Mouse (Mus musculus) heart, postnatal 14 days (tissue): ENCODE data around the gene Trmt1l. TPM values are rescaled to one million over a fixed set of nuclear protein-coding genes. Genes with fewer than 3 reads are reported as not detected.
"Not testable (repeated sequence)": the region's sequence is repeated elsewhere in the genome, so short reads cannot be mapped to it uniquely, and the experiment has no call there.

Source experiments
- DNase-seq, 2 experiments: peaks; one replicate each; pipeline ENCODE4 v3.0.0; 2021 to 2022
- intact Hi-C: fragments of 180-260 bp; cut with DNase I; formaldehyde crosslinking; loops from one replicate; pipeline ENCODE4 v1.15.1; 2025
- long read RNA-seq, 2 experiments: library from polyadenylated mRNA; stranded (forward); transcript quantifications; one replicate each; pipeline ENCODE4 v2.0.0; 2021
- total RNA-seq, 2 experiments: library from RNA; stranded (reverse); gene quantifications; 2 replicates each; pipeline ENCODE4 v1.2.3; 2021

The Trmt1l gene
- 10 to 100 TPM; 19.5 to 22.7 TPM for total RNA-seq
- long read RNA-seq, experiment 1, transcript Trmt1l-201 (15 exons, 2,749 nt), result major isoform, 25 of 32 reads
- long read RNA-seq, experiment 1, partial matches to known transcripts, result 1 of 32 reads
- long read RNA-seq, experiment 1, other reads (novel, unspliced or antisense), result 4 of 32 reads
- long read RNA-seq, experiment 2, transcript Trmt1l-201 (15 exons, 2,749 nt), result major isoform, 32 of 36 reads
- long read RNA-seq, experiment 2, partial matches to known transcripts, result 0 of 36 reads
- long read RNA-seq, experiment 2, other reads (novel, unspliced or antisense), result 3 of 36 reads

DNA sequence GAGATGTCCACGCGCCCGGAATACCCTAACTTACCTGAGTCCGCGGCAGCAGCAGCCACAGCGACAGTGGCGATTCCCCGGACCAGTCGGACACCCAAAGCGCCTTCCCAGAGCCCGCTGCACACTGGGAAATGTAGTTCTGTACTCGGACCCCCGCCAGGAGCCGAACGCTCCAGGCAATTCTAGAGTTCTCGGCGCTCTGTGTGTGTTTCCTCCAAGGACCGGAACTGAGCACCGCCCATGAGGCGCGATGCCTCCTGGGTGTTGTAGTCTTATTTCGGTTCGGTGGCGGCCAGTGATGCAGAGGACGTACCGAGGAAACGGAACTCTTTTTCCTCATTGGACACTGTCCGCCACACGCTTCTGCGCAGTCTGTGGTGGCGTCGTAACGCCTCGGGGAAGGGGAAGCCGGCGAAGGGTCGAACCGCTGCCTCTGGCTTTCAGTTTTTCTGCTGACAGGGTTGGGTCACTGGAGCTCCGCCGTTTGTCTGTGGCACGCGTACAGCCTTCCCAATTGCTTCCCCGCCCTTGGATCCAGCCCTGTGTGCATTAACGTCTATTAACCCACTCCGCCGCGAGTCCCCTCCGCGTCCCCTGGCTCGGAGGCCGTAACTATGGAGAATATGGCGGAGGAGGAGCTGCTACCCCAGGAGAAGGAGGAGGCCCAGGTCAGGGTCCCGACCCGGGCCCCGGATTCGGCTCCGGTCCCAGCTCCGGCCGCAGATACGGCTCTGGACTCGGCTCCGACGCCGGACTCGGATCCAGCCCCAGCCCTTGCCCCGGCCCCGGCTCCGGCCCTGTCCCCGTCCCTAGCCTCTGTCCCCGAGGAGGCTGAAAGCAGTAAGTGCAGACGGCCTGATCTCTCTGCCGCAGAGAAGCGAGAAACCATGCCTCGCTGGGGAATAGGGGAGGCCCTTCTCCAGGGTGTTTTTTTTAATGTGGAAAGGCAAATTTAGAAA, at the start of gene Trmt1l, which contains the start of gene Swt1:
TSS of gene Trmt1l (plus strand) at position 280 of the 959 bp plus-strand sequence.
TSS of gene Swt1 (minus strand) at position 193 of the 959 bp plus-strand sequence.
- peak; percentile 97 to 98 for DNase-seq
- intact Hi-C loops, result no loop called here

DNA sequence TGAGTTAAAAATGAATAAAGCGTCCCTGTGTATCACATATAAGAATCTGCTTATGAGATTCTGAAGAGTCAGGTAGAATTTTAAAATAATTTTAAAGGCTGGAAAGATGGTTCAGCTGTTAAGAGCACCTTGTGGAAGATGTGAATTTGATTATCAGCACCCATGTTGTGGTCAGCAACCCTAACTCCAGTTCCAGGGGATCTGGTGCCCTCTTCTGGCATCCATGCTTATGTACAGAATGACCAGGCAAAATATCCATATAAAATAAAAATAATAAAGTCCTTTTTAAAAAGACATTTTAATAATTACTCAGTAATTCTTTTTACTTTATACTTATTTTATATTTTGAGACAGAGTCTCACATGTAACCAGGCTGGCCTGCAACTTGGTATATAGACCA, 38.3 kb upstream of the Trmt1l start:
- DNase-seq, result peak in 1 of 2 experiments; percentile 45
- intact Hi-C loops, result no loop called here

- DNase-seq, result no peak
- intact Hi-C loops, result no loop called here
Measured at GRCm38 (mm10) chr1:151409827-151410226, 18.5 kb upstream of the Trmt1l start.

DNA sequence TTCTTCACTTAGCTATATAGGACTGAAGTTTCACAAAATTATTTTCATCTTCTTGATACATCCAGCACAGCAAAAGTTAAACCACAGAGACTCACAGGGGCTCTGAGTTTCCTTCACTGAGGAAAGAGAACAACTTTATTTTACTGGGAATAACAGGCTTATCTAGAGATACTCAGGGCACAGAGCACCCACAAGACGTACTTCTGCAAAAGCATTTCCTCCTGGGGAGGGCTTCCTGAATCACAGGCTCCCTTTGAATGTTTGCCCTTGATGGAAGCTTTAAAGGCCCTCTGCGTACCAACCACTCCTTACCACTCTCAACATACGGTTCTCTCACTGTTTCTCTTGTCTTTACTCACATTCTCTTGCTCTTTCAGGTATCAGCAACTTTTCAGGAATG, 6.2 kb upstream of the Trmt1l start:
- no peak for DNase-seq
- intact Hi-C loops, result no loop called here

DNA sequence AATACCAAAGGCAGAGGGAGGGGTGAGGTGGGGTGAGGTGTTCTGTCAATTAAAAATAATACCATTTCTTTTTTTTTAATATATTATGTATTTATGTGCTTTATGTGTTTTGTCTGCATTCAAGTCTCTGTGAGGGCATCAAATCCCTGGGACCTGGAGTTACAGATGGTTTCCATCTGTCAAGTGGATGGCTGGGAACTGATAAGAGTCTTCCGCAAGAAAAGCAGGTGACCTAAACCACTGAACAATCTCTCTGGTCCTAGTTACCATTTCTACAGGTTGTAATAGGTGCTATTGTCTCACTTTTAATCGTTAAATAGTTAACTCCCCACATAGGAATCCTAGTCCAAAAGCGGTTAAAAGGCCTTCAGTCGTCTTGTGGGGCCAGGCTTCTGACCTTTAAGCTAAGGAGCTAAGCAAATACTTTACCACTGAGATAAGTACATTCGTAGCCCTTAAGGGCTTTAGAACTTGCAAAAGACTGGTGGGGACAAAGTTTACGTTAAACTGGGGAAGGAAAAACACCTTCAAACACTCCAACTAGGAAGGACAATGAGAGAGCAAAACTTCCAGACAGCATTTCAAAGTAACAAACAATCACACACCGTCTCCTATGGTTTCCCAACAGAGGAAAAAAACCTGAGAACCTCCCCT, 1.3 kb upstream of the Trmt1l start:
- intact Hi-C loops, result no loop called here
- no peak for DNase-seq

GRCm38 (mm10) chr1:151427888-151428262, 467 bp upstream of the Trmt1l start:
- DNase-seq, result no peak
- intact Hi-C loops, result no loop called here

GRCm38 (mm10) chr1:151429316-151429715, 974 bp downstream of the Trmt1l start:
- intact Hi-C loops, result no loop called here
- DNase-seq, result no peak

- intact Hi-C loops, result no loop called here
- no peak for DNase-seq
Measured at GRCm38 (mm10) chr1:151435431-151435830, 7.1 kb downstream of the Trmt1l start.

- DNase-seq, result no peak
- intact Hi-C loops, result no loop called here
Measured at GRCm38 (mm10) chr1:151449866-151450265, 21.5 kb downstream of the Trmt1l start.

DNA sequence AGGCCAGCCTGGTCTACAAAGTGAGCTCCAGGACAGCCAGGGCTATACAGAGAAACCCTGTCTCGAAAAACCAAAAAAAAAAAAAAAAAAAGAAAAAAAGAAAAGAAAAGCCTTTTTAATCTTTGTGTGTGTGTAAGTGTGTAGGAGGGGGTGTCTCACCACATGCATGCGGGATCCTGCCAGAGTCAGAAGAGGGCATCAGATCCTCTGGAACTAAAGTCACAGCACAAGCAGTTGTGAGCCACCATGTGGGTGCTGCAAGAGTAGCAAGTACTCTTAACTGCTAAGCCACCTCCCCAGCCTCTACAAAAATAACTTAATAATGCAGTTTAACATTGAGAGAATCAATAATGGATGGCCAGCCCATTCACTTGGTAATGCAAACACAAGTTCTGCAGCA, 22.5 kb downstream of the Trmt1l start:
- DNase-seq, result no peak
- intact Hi-C loops, result no loop called here

DNA sequence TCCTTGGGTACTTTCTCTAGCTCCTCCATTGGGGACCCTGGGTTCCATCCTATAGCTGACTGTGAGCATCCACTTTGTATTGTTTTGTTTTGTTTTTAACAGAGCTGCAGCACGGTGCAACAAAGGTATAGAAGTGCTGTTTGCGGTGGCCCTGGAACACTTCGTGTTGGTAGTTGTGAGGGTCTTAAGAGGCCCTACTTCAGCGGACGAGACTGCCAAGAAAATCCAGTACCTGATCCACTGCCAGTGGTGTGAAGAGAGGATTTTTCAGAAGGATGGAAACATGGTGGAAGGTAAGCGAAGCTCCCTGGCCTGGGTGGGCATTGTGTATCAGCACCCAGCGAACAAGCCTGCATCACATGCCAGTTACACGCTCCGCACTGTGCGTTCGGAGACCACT, 23.6 kb downstream of the Trmt1l start:
- intact Hi-C loops, result no loop called here
- no peak for DNase-seq

DNA sequence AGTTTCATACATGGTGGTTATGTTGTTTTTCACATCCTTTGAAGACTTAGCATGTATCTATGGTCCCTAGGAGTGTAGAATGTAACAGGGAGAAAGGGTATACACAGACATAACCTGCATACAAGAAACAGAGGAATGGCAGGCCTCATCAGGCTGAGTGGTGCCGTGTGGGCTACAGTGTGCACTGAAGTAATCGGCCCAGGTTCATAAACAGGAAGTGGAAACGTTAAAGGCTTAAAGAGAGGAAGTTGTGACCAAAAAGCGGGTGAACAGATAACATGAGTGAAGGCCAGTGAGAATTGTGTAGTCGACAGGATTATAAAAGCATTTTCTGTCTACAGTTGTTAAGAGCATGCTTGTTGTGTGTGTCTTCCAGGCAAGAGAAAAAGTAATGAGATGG, 28.7 kb downstream of the Trmt1l start:
- intact Hi-C loops, result no loop called here
- DNase-seq, result no peak

GRCm38 (mm10) chr1:151461265-151461664, 32.9 kb downstream of the Trmt1l start:
- intact Hi-C loops, result no loop called here
- DNase-seq, result no peak

DNA sequence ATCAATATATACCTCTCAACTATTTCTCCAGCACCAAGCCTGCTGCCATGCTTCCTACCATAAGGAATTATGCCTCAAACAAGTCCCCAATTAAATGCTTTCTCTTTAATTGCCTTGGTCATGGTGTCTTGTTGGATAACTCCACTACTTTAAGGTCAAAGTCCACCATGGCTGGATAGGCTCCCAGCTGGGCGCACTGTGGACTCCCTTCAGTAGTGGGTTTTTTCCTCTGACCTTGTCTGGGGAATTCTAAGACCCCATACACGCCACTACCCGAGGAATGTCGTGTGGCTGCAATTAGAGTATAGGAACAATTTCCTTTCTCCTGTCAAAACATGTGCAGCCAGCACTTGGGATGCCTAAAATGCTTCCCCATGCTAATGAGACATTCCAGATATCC, 36.6 kb downstream of the Trmt1l start:
- intact Hi-C loops, result no loop called here
- DNase-seq, result no peak

GRCm38 (mm10) chr1:151466571-151466970, 38.2 kb downstream of the Trmt1l start:
- DNase-seq, result no peak
- intact Hi-C loops, result no loop called here

DNA sequence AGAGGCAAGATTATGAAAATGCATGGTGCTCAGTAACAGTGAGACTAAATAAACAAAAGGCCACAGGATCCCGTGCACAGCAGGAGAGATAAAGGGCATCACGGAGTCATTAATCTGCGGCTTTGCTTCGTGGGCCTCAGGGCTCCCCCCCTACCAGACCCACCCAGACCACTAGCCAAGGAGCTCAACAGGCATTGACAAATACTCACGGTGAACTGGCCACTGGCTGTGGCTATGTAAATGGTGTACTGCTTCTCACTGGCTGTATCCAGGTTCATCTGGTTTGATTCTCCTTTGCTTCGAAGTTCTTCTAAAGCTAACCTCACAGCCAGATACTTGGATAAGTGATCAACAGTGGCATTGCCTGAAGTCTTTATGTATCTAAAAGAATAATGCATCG, 43.1 kb downstream of the Trmt1l start:
- intact Hi-C loops, result no loop called here

GRCm38 (mm10) chr1:151472386-151472785, 44.0 kb downstream of the Trmt1l start:
- DNase-seq, intact Hi-C loops: not testable (repeated sequence)

More for the DNA sequence above, 43.1 kb downstream of the Trmt1l start:
- no peak for DNase-seq

DNA sequence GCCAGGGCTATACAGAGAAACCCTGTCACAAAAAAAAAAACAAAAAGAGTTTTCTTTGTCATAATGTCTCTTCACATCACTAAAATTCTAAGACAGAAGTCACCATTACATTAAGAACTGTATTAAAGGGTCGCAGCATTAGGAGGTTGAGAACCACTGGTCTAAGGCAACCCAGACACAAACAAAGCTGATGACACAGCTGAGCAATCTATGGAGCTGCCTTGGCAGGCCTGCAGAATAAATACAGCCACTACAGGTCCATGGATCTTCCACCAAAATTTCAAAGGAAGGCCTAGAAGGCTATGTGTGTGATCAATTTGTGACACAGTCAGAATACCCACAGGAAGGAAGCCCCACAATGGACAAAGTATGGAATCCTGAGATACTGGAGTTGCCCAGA, 54.2 kb downstream of the Trmt1l start:
- intact Hi-C loops, result no loop called here
- DNase-seq, result no peak

DNA sequence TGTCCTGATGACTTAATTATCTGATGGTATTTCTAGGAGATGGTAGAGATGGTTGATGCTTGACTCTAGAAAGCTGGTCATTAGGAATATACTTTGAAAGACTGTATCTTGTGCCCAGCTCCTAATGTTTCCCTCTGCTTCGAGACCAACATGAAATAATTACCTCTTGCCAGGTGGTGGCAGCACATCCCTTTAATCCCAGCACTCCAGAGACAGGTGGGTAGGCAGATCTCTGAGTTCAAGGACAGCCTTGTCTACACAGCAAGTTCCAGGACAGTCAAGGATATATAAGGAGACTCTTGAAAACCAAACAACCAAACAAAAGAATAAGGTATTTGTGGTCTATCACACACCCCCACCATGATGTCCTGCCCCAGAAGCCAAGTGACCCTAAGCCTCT, 55.2 kb downstream of the Trmt1l start:
- DNase-seq, result no peak
- intact Hi-C loops, result no loop called here

- DNase-seq, result no peak
- intact Hi-C loops, result no loop called here
Measured at GRCm38 (mm10) chr1:151484754-151485153, 56.4 kb downstream of the Trmt1l start.

DNA sequence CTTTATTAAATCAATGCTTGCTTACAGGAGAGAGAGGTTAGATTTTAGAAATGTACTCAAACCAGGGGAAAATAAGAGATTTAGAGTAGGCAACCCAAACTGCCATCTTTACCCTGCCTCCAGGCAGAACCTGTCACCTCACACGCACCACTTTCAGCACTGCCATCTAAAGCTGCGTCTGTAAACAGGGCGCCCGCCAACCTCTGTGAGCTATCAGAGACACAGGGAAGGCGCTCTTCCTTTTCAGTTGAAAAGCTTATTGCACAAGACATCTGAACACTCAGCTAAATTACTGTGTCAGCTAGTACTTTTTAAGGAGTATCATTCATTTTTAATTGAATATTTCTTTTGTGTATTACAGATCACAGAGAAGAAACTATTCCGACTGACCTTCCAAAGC, 61.5 kb downstream of the Trmt1l start:
- intact Hi-C loops, result loop anchor here (5.0 kb wide), 1 partner anchor 217 kb away; no protein-coding TSS in a partner anchor
- peak in 1 of 2 experiments; percentile 16 for DNase-seq
